Mouse (Mus musculus) E14TG2a.4 (cell line): ENCODE data around the gene Ccni.

ENCODE experiments used
- CTCF ChIP-seq: conservative IDR thresholded peaks from 2 replicates; pipeline ENCODE4 v1.5.1; 2014; ENCODE audit warnings: low read length
- POU5F1 ChIP-seq: IDR thresholded peaks from 2 replicates; pipeline ENCODE4 v1.6.1; 2014; ENCODE audit warnings: low read length, borderline replicate concordance

DNA sequence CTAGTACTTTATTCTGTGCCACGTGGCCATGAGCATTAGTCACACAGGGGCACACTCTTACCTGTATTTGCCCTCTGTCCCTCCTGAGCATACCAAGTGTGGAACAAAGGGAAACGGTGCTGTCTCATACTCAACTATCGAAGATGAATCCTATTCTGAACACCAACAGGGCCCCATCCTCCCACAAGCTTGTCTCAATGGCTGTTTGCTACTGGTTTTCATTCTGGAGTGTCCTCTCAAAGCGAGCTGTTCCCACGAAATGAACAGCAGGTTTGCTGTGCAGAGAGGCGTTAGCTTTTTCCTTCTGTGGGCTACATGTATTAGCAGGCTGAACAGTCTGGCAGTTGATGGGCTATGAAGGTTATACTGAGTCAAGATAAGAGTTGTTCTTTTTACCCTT is 27.7 kb downstream of the Ccni start:
- no peak for TF ChIP-seq CTCF
- TF ChIP-seq POU5F1 = no peak
